Mouse (Mus musculus): Measurements from ENCODE around the gene Ankrd65.
A peak's percentile ranks its signal among the peaks of the same experiment; 100 is the strongest.

The Ankrd65 gene

DNA sequence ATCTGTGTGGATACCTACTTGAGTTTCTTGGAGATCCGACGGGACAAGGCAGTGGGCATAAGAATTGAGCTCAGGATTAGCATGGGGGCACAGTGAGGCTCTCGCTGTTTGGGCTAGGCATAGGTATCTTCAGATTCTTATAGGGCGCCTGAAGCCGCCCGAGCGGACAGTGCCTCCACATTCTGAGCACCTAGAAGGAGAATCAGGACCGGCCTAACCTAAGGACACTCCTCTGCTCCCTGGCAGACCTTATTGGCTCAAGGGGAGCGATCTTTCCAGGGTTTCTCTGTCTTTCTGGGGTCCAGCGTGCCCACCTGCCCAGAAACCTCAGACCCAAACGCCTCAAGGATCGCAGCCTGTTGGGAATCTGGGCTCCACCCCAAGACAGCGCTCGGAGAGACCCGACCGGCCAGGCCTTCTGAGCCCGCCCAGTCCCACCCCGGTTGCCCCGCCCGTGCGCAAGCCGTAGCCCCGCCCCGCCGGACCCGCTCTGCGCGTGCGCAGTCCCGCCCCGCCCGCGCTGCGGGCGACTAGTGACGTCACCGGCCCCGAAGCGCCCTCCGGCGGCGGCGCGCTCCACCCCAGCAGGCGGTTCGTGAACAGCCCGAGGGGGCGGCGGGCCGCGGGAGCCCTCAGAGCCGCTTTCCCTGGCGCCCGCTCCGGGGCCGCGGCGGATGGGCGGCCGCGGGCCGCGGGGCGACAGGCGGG lies 56.8 kb downstream of the Ankrd65 start, which contains the start of gene Dvl1:
Gene Dvl1 (plus strand): TSS at position 532 of the 708 bp plus-strand sequence.
- peak; percentile 96 for DNase-seq (ENCODE audit: low read depth, low spot score)

DNA sequence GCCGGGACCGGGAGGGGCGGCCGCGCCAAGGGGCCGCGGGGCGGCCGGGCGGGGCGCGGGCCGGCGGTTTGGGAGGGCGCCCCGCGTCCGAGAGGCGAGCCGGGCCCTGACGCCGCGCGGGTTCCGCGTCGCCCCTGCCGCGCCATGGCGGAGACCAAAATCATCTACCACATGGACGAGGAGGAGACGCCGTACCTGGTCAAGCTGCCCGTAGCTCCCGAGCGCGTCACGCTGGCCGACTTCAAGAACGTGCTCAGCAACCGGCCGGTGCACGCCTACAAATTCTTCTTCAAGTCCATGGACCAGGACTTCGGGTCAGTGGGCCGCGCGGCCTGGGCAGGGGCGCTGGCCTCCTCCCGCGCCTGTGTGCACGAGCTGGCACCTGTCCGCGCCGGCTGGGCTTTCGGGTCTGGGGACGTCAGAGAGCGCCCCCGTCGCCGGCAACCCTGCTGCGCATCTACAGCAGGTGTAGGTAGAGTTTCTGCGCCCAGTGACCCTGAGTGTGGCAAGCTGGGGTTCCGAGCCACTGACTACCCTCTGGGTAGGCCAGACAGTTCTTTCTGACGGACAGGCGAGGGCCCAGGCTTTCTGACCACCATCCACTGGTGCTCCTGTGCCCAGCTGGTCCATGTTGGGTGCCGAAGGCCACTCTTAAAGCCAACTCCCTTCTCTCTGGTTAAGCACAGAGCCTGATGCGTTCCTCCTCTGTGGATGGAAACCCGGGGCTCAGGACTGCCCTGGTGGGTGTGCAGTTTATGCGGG lies 57.5 kb downstream of the Ankrd65 start:
- DNase-seq (ENCODE audit: low read depth, low spot score) = peak; percentile 70

DNA sequence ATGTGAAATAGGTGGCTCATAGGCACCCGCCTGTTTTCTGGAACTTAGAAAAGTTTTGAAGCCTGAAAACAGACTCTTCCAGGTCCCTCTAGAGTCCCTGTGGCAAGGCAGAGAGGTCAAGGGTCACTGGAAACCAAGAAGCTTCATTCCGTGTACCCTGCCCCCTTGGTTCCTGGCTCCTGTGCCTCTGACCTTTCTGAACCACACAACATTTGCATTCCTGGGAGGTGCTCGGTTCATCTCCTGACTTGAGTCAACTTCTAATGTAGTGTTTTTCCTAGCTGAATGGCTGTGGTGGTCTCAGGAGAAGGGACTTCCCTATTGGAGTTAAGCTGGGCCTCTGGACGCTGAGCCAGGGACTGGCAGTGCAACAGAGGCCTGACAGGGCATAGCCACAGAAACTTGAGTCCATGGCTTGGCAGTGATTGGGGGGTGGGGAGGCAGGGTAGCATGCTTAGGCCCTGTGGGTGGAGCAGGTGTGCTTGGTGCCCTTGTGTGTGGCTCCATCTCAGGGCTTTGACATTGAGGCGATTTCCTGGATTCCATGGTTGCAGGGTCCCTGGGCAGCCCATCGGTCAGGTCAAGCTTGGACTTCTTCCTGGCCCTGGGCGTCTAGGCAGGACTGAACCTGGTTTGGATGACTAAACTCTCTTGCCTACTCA lies 58.3 kb downstream of the Ankrd65 start:
- peak; percentile 87 for DNase-seq (ENCODE audit: low read depth, low spot score)

Data from skeletal muscle tissue, adult 2 months (tissue).